Mouse (Mus musculus): ENCODE measurements at regions not wholly inside any gene's neighbourhood (a gene's known extent, or its start where the extent isn't known, plus 50 kb on each side); places are given as distances from the start of the nearest gene placed in this dataset.

GRCm38 (mm10) chr3:35225051-35225701 is 528.7 kb upstream of the Atp11b start:
- Histone ChIP-seq H3K27ac (peak overlapping the region; percentile 63), H3K4me1 (replicated peaks) (peaks cover 34% of the 10 kb centered on the region), H3K27me3 (ENCODE audit: insufficient read depth, poor library complexity, severe bottlenecking) (peaks cover 4% of the 10 kb centered on the region), H3K4me3 (no peak overlapping the region), H3K36me3 (no peaks in the 10 kb centered on the region), H3K9me3 (0 out of 2 replicates have a peak, but pooled peaks cover 3% of the 10 kb centered on the region)
- peak; percentile 45 for DNase-seq (ENCODE audit: low spot score)
- WGBS: 39% methylated on average over 12 of the region's 12 CpGs

GRCm38 (mm10) chr3:35225774-35226365 is 528.0 kb upstream of the Atp11b start:
- Histone ChIP-seq H3K27ac (no peak overlapping the region; the same call in 1 of the 2 replicates), H3K36me3 (no peaks in the 10 kb centered on the region), H3K9me3 (0 out of 2 replicates have a peak, but pooled peaks cover 3% of the 10 kb centered on the region), H3K4me1 (replicated peaks) (peaks cover 33% of the 10 kb centered on the region), H3K4me3 (no peak overlapping the region), H3K27me3 (ENCODE audit: insufficient read depth, poor library complexity, severe bottlenecking) (peaks cover 4% of the 10 kb centered on the region)
- no peak for DNase-seq (ENCODE audit: low spot score)
- WGBS: 64% methylated on average over 3 of the region's 3 CpGs

DNA sequence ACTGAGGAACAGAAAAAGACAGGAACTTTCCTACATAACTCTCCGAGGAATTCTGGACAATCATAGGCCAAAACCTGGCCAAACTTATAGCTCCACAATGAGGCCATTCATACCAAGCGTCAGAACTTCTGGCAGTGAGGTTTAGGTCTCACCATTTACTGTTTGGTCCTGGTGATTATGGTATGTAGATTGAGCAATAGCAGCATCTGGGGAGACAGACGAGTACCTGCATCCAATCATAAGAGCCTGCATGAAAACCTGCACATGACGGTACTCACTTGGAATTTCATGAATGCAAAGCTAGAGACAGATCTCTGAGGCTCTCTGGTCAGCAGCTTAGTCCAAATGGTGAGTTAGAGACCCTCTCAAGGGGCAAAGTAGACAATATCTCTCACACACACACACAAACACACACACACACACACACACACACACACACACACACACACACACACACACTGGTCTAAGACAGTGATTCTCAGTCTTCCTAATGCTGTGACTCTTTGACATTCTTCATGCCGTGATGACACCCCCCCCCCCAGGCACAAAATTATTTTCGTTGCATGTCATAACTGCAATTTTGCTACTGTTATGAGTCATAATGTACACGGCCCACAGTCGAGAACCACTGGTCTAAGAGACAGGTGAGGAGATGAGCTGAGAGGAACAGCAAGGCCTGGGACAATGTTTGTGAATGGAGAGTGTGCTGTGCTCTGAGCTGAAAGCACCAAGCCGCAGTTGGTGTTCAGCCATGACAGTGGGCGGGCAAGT is 522.6 kb upstream of the Atp11b start:
- WGBS: 90% methylated on average over 10 of the region's 10 CpGs
- H3K4me1 ChIP-seq (replicated peaks): peaks cover 14% of the 10 kb centered on the region; the same call in 1 of the 2 replicates
- H3K9me3 ChIP-seq: no peaks in the 10 kb centered on the region

GRCm38 (mm10) chr3:35232487-35232886 is 521.4 kb upstream of the Atp11b start:
- 87% methylated on average over 1 of the region's 1 CpGs for WGBS
- Histone ChIP-seq H3K27ac (no peak overlapping the region), H3K27me3 (ENCODE audit: insufficient read depth, poor library complexity, severe bottlenecking) (no peaks in the 10 kb centered on the region), H3K4me3 (no peak overlapping the region), H3K4me1 (replicated peaks) (peaks cover 19% of the 10 kb centered on the region; the same call in 1 of the 2 replicates), H3K36me3 (no peaks in the 10 kb centered on the region), H3K9me3 (no peaks in the 10 kb centered on the region)
- peak; percentile 1 for DNase-seq (ENCODE audit: low spot score)

More for the DNA sequence above, 522.6 kb upstream of the Atp11b start:
- Histone ChIP-seq H3K27ac (no peak overlapping the region), H3K4me3 (no peak overlapping the region), H3K27me3 (ENCODE audit: insufficient read depth, poor library complexity, severe bottlenecking) (no peaks in the 10 kb centered on the region), H3K36me3 (no peaks in the 10 kb centered on the region)
- DNase-seq (ENCODE audit: low spot score): peak; percentile 1

- DNase-seq (ENCODE audit: low spot score): no peak
Measured at GRCm38 (mm10) chr3:35235066-35235465, 518.8 kb upstream of the Atp11b start.

GRCm38 (mm10) chr3:35235772-35236171 is 518.1 kb upstream of the Atp11b start:
- peaks cover 19% of the 10 kb centered on the region; the same call in 1 of the 2 replicates for H3K4me1 ChIP-seq (replicated peaks)
- H3K27ac ChIP-seq: no peak overlapping the region
- no peaks in the 10 kb centered on the region for H3K9me3 ChIP-seq
- DNase-seq (ENCODE audit: low spot score): no peak
- H3K36me3 ChIP-seq: no peaks in the 10 kb centered on the region
- 52% methylated on average over 5 of the region's 5 CpGs for WGBS
- H3K27me3 ChIP-seq (ENCODE audit: insufficient read depth, poor library complexity, severe bottlenecking): no peaks in the 10 kb centered on the region
- H3K4me3 ChIP-seq: no peak overlapping the region

More at GRCm38 (mm10) chr3:35235066-35235465, 518.8 kb upstream of the Atp11b start:
- no peaks in the 10 kb centered on the region for H3K9me3 ChIP-seq
- H3K4me1 ChIP-seq (replicated peaks): peaks cover 19% of the 10 kb centered on the region; the same call in 1 of the 2 replicates
- H3K36me3 ChIP-seq: no peaks in the 10 kb centered on the region
- WGBS: 91% methylated on average over 3 of the region's 3 CpGs
- H3K27ac ChIP-seq: no peak overlapping the region
- H3K27me3 ChIP-seq (ENCODE audit: insufficient read depth, poor library complexity, severe bottlenecking): no peaks in the 10 kb centered on the region
- no peak overlapping the region for H3K4me3 ChIP-seq

DNA sequence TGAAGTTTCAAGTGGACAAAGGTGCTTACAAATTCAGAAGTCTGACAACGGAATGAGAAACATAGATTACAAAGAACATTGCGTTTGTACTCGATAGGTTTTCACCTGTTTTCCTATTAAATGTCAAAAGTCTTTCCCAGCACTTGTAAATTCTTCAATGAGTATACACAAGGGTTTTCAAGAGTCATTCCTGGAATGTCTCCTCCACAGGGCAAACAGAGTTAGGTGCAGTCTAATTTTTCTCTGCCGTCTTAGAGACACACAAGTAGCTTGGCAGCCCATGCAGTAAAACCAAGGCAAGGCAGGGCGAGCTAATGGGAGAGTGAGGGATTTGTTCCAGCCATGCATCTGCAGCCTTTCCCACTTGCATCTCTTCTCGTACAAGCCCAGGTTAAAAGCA is 516.6 kb upstream of the Atp11b start:
- 91% methylated on average over 6 of the region's 6 CpGs for WGBS

GRCm38 (mm10) chr3:35242349-35242748 is 511.6 kb upstream of the Atp11b start:
- Histone ChIP-seq H3K9me3 (no peaks in the 10 kb centered on the region), H3K36me3 (no peaks in the 10 kb centered on the region), H3K27ac (peak overlapping the region; percentile 80; the same call in 1 of the 2 replicates), H3K4me3 (no peak overlapping the region), H3K27me3 (ENCODE audit: insufficient read depth, poor library complexity, severe bottlenecking) (no peaks in the 10 kb centered on the region), H3K4me1 (replicated peaks) (peaks cover 37% of the 10 kb centered on the region)
- WGBS: 47% methylated on average over 6 of the region's 6 CpGs
- DNase-seq (ENCODE audit: low spot score): no peak

More for the DNA sequence above, 516.6 kb upstream of the Atp11b start:
- no peak for DNase-seq (ENCODE audit: low spot score)
- Histone ChIP-seq H3K36me3 (no peaks in the 10 kb centered on the region), H3K4me1 (replicated peaks) (peaks cover 22% of the 10 kb centered on the region), H3K27me3 (ENCODE audit: insufficient read depth, poor library complexity, severe bottlenecking) (no peaks in the 10 kb centered on the region), H3K4me3 (no peak overlapping the region), H3K27ac (no peak overlapping the region), H3K9me3 (no peaks in the 10 kb centered on the region)

DNA sequence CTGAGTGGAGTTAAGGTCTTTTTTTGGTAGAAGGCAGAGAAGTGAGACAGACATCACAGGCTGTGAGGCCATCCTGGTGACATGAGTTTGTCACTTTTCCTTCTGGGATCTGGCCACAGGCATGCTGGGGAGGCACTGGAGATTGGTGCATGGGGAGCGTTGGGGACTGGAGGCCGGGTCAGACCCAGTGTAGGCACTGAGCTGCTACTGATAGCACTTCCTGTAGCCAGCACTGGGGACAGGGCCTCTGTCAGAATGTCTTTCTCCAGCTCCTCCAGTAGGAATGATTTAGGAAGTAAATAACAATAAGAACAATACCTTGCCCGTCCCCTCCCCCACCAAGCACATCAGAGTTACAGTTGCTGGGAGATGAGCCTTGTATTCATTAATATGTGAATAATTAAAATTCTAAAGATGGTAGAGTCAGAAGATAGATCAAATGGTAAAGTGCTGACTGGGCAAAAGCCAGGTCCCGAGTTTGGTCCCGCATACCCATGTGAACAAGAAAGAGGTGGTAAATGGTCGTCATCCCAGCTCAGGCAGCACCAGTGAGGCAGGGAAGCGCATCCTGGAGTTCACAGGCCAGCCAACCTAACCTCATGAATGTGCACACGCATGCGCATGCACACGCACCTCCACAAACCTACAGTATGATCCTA is 510.9 kb upstream of the Atp11b start:
- WGBS: 65% methylated on average over 10 of the region's 10 CpGs
- Histone ChIP-seq H3K36me3 (no peaks in the 10 kb centered on the region), H3K9me3 (no peaks in the 10 kb centered on the region), H3K27me3 (ENCODE audit: insufficient read depth, poor library complexity, severe bottlenecking) (no peaks in the 10 kb centered on the region), H3K4me1 (replicated peaks) (peaks cover 37% of the 10 kb centered on the region), H3K4me3 (no peak overlapping the region), H3K27ac (peak overlapping the region; percentile 80)
- peak; percentile 9 for DNase-seq (ENCODE audit: low spot score)

GRCm38 (mm10) chr3:35245003-35245402 is 508.9 kb upstream of the Atp11b start:
- H3K4me3 ChIP-seq: no peak overlapping the region
- H3K4me1 ChIP-seq (replicated peaks): peaks cover 37% of the 10 kb centered on the region
- DNase-seq (ENCODE audit: low spot score): peak; percentile 12
- H3K9me3 ChIP-seq: no peaks in the 10 kb centered on the region
- WGBS: 9% methylated on average over 8 of the region's 8 CpGs
- no peaks in the 10 kb centered on the region for H3K27me3 ChIP-seq (ENCODE audit: insufficient read depth, poor library complexity, severe bottlenecking)
- H3K27ac ChIP-seq: peak overlapping the region; percentile 70
- no peaks in the 10 kb centered on the region for H3K36me3 ChIP-seq

DNA sequence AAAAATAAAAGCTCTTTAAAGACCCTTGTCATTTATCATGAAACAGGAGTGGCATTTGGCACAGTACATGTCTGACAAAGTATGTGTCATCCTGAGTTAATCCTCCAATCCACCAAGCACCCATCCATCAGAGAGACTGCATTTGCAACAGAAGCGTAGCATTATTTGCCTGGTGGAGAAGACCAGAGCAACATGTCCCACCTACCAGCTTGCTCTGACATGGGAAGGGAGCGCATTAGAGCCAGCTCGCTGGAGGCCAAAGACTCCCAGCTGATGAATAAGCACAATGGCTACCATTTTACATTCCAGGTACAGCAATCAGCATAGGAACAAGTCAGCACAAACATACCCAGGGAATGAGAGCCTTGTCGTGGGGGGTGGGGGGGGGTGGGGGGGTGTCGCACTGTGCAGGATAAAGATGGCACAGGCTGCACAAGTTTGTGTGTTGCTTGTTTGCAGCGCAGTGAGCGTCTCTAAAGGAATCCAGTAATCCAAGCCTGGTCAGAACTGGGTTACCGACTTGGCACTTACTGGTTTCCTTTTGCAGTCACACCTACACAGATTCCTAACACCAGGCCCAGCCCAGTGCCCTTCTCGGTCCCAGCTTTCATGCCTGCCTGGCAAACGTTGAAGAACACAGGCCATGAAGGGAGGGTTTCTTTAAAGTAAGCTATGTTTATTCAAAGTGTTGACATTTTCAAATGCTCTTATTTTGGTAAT is 507.8 kb upstream of the Atp11b start:
- peaks cover 37% of the 10 kb centered on the region for H3K4me1 ChIP-seq (replicated peaks)
- no peaks in the 10 kb centered on the region for H3K27me3 ChIP-seq (ENCODE audit: insufficient read depth, poor library complexity, severe bottlenecking)
- WGBS: 67% methylated on average over 10 of the region's 10 CpGs
- peak overlapping the region; percentile 43; the same call in 1 of the 2 replicates for H3K27ac ChIP-seq
- H3K36me3 ChIP-seq: no peaks in the 10 kb centered on the region
- H3K4me3 ChIP-seq: no peak overlapping the region
- no peaks in the 10 kb centered on the region for H3K9me3 ChIP-seq
- no peak for DNase-seq (ENCODE audit: low spot score)

GRCm38 (mm10) chr3:35249160-35249559 is 504.7 kb upstream of the Atp11b start:
- H3K4me1 ChIP-seq (replicated peaks): peaks cover 18% of the 10 kb centered on the region
- no peaks in the 10 kb centered on the region for H3K27me3 ChIP-seq (ENCODE audit: insufficient read depth, poor library complexity, severe bottlenecking)
- no peaks in the 10 kb centered on the region for H3K36me3 ChIP-seq
- DNase-seq (ENCODE audit: low spot score): no peak
- H3K9me3 ChIP-seq: no peaks in the 10 kb centered on the region
- 83% methylated on average over 10 of the region's 10 CpGs for WGBS
- H3K4me3 ChIP-seq: no peak overlapping the region
- no peak overlapping the region for H3K27ac ChIP-seq
